Mouse (Mus musculus): ENCODE measurements around the gene Pcbp2. TPM values are rescaled to one million over a fixed set of nuclear protein-coding genes. Genes with fewer than 3 reads are reported as not detected.

Pcbp2 gene
- polyA plus RNA-seq, 1 experiment from 2014 or later: 68.4 TPM

DNA sequence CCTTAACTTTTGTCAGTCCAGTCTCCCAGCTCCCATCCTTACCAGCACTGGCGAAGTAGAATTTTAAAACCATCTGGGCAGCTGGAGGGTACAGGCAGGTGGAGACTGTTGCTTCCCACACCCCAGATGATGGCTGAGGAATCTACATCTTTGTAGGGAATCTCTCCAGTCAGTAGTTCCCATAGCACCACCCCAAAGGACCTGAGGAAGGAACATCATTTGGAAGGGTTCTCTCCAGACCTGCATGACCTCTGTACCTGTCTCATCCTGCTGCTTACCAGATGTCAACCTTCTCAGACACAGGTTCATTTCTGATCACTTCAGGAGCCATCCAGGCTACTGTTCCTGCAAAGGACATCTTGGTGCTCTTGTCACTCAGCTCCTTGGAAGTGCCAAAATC, 33.1 kb downstream of the Pcbp2 start, which contains the start of gene Gm10337:
Gm10337 (plus strand) TSS at position 276 of the 400 bp plus-strand sequence.
- no peak within 1 kb of the TSS for H3K4me3 ChIP-seq (ENCODE audit: low read depth, low read length)
- no peak within 1 kb of the TSS for H3K27ac ChIP-seq (ENCODE audit: low read depth)
- no peak for DNase-seq
- no peaks in the 10 kb centered on the region for H3K27me3 ChIP-seq (ENCODE audit: insufficient read depth, low read length)
- TF ChIP-seq CTCF (IDR thresholded peaks at IDR 0.05; ENCODE audit: low read depth) (no peak), EP300 (IDR thresholded peaks at IDR 0.05; ENCODE audit: low read depth) (no peak)
- H3K9ac ChIP-seq (replicated peaks): no peak within 1 kb of the TSS
- no peak for ATAC-seq
- no peaks in the 10 kb centered on the region for H3K9me3 ChIP-seq (ENCODE audit: low read length)
- H3K4me1 ChIP-seq (ENCODE audit: insufficient read depth): no peaks in the 10 kb centered on the region; the same call in 1 of the 2 replicates
- WGBS (ENCODE audit: insufficient replicate concordance): 89% methylated on average over 1 of the region's 1 CpGs
- no peak within 1 kb of the TSS for H3K4me2 ChIP-seq (ENCODE audit: low read depth, low read length)
- peaks cover 56% of the 10 kb centered on the region for H3K36me3 ChIP-seq (replicated peaks; ENCODE audit: insufficient read depth, low read length)

DNA sequence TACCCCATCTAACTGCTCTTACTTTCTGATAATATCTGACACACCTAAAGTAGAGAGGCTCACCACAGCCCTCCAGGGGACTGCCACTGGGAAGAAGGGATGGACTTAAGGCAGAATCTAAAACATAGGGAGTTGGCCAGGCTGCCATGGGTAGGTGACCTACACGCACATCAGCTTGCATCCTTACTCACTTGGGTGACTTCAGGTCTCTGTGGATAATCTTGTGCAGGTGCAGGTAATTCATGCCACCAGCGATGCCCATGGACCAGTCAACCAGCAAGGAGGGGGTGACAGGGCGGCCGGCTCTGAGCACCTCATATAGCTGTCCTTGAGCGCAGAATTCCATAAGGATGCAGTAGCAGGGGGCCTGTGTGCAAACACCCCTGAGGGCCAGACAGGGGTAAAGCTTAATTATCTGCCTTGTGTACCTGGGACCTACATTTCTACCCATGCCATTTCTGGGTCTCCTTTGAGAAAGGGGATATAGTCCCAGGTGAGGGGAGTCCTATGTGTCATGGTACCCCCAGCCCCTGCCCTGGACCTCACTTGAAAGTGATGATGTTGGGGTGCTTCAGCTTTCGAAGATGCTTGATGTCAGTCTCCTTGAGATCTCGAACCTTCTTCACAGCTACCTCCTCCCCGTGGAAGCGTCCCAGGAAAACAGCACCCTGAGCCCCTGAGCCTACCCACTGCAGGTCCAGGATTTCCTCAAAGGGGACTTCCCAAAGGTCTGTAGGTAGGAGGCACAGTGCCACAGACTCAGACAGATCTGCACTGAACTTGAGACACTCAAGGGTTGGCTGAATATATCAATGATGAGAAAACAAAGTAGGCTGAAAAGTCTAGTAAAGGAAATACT, 33.8 kb downstream of the Pcbp2 start:
- no peaks in the 10 kb centered on the region for H3K9me3 ChIP-seq (ENCODE audit: low read length)
- no peak overlapping the region for H3K4me3 ChIP-seq (ENCODE audit: low read depth, low read length)
- DNase-seq: no peak
- H3K27me3 ChIP-seq (ENCODE audit: insufficient read depth, low read length): no peaks in the 10 kb centered on the region
- H3K4me2 ChIP-seq (ENCODE audit: low read depth, low read length): no peak overlapping the region
- 85% methylated on average over 9 of the region's 9 CpGs for WGBS (ENCODE audit: insufficient replicate concordance)
- peaks cover 52% of the 10 kb centered on the region for H3K36me3 ChIP-seq (replicated peaks; ENCODE audit: insufficient read depth, low read length)
- H3K4me1 ChIP-seq (ENCODE audit: insufficient read depth): no peaks in the 10 kb centered on the region; the same call in 1 of the 2 replicates
- H3K27ac ChIP-seq (ENCODE audit: low read depth): no peak overlapping the region
- ATAC-seq: no peak
- no peak for TF ChIP-seq EP300 (IDR thresholded peaks at IDR 0.05; ENCODE audit: low read depth)
- no peak for TF ChIP-seq CTCF (IDR thresholded peaks at IDR 0.05; ENCODE audit: low read depth)
- H3K9ac ChIP-seq (replicated peaks): no peak overlapping the region

- DNase-seq: no peak
- H3K27ac ChIP-seq (ENCODE audit: low read depth): no peak overlapping the region
- H3K9me3 ChIP-seq (ENCODE audit: low read length): no peaks in the 10 kb centered on the region
- ATAC-seq: no peak
- H3K36me3 ChIP-seq (replicated peaks; ENCODE audit: insufficient read depth, low read length): peaks cover 41% of the 10 kb centered on the region
- H3K4me3 ChIP-seq (ENCODE audit: low read depth, low read length): no peak overlapping the region
- no peak overlapping the region for H3K9ac ChIP-seq (replicated peaks)
- 77% methylated on average over 12 of the region's 12 CpGs for WGBS (ENCODE audit: insufficient replicate concordance)
- TF ChIP-seq CTCF (IDR thresholded peaks at IDR 0.05; ENCODE audit: low read depth): no peak
- no peak for TF ChIP-seq EP300 (IDR thresholded peaks at IDR 0.05; ENCODE audit: low read depth)
- H3K4me1 ChIP-seq (ENCODE audit: insufficient read depth): peaks cover 3% of the 10 kb centered on the region
- H3K27me3 ChIP-seq (ENCODE audit: insufficient read depth, low read length): no peaks in the 10 kb centered on the region
- no peak overlapping the region for H3K4me2 ChIP-seq (ENCODE audit: low read depth, low read length)
These were observed 34.9 kb downstream of the Pcbp2 start for GRCm38 (mm10) chr15:102505073-102505769.

GRCm38 (mm10) chr15:102505770-102506463, 35.6 kb downstream of the Pcbp2 start:
- no peak for ATAC-seq
- Histone ChIP-seq H3K27ac (ENCODE audit: low read depth) (no peak overlapping the region), H3K4me3 (ENCODE audit: low read depth, low read length) (no peak overlapping the region), H3K4me1 (ENCODE audit: insufficient read depth) (peaks cover 10% of the 10 kb centered on the region), H3K9me3 (ENCODE audit: low read length) (no peaks in the 10 kb centered on the region), H3K27me3 (ENCODE audit: insufficient read depth, low read length) (no peaks in the 10 kb centered on the region), H3K9ac (replicated peaks) (no peak overlapping the region), H3K36me3 (replicated peaks; ENCODE audit: insufficient read depth, low read length) (peaks cover 34% of the 10 kb centered on the region), H3K4me2 (ENCODE audit: low read depth, low read length) (no peak overlapping the region)
- TF ChIP-seq EP300 (IDR thresholded peaks at IDR 0.05; ENCODE audit: low read depth) (no peak), CTCF (IDR thresholded peaks at IDR 0.05; ENCODE audit: low read depth) (no peak)
- 73% methylated on average over 9 of the region's 9 CpGs for WGBS (ENCODE audit: insufficient replicate concordance)
- DNase-seq: no peak

DNA sequence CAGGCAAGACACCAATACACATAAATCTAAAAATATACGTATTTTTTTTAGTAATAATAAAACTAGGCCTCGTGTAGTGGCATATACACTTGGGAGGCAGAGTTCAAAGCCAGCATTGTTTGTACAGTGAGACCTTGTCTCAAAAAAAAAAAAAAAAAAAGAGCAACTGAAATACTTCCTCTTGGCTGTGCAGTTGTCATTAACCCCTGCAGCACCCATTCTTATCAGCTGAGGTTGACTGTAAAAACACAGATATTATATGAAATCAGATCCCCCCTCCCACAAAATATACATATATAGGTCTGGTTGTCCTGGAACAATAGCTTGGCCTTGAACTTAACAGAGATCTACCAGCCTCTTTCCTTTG, 36.1 kb downstream of the Pcbp2 start:
- TF ChIP-seq EP300 (IDR thresholded peaks at IDR 0.05; ENCODE audit: low read depth) (no peak), CTCF (IDR thresholded peaks at IDR 0.05; ENCODE audit: low read depth) (no peak)

GRCm38 (mm10) chr15:102506864-102507263, 36.5 kb downstream of the Pcbp2 start:
- H3K9ac ChIP-seq (replicated peaks): no peak overlapping the region
- 79% methylated on average over 1 of the region's 1 CpGs for WGBS (ENCODE audit: insufficient replicate concordance)
- no peak overlapping the region for H3K4me2 ChIP-seq (ENCODE audit: low read depth, low read length)
- no peaks in the 10 kb centered on the region for H3K9me3 ChIP-seq (ENCODE audit: low read length)
- H3K4me3 ChIP-seq (ENCODE audit: low read depth, low read length): no peak overlapping the region
- no peaks in the 10 kb centered on the region for H3K27me3 ChIP-seq (ENCODE audit: insufficient read depth, low read length)
- H3K27ac ChIP-seq (ENCODE audit: low read depth): no peak overlapping the region
- H3K4me1 ChIP-seq (ENCODE audit: insufficient read depth): peaks cover 10% of the 10 kb centered on the region
- DNase-seq (no peak), ATAC-seq (no peak)
- TF ChIP-seq CTCF (IDR thresholded peaks at IDR 0.05; ENCODE audit: low read depth) (no peak), EP300 (IDR thresholded peaks at IDR 0.05; ENCODE audit: low read depth) (no peak)
- peaks cover 26% of the 10 kb centered on the region for H3K36me3 ChIP-seq (replicated peaks; ENCODE audit: insufficient read depth, low read length)

More for the DNA sequence above, 36.1 kb downstream of the Pcbp2 start:
- no peak overlapping the region for H3K4me3 ChIP-seq (ENCODE audit: low read depth, low read length)
- H3K27me3 ChIP-seq (ENCODE audit: insufficient read depth, low read length): no peaks in the 10 kb centered on the region
- no peak overlapping the region for H3K27ac ChIP-seq (ENCODE audit: low read depth)
- H3K4me1 ChIP-seq (ENCODE audit: insufficient read depth): peaks cover 10% of the 10 kb centered on the region
- H3K9ac ChIP-seq (replicated peaks): no peak overlapping the region
- no peaks in the 10 kb centered on the region for H3K9me3 ChIP-seq (ENCODE audit: low read length)
- H3K36me3 ChIP-seq (replicated peaks; ENCODE audit: insufficient read depth, low read length): peaks cover 29% of the 10 kb centered on the region
- 12% methylated on average over 2 of the region's 2 CpGs for WGBS (ENCODE audit: insufficient replicate concordance)
- H3K4me2 ChIP-seq (ENCODE audit: low read depth, low read length): no peak overlapping the region
- ATAC-seq: no peak
- no peak for DNase-seq

Data from liver, postnatal 0 days (tissue).